Mouse (Mus musculus) ES-Bruce4 (cell line): ENCODE data around the gene Zfp800.

ENCODE experiments used
- CTCF ChIP-seq: IDR thresholded peaks from one replicate; pipeline ENCODE4 v1.8.1; 2011; ENCODE audit warnings: low read depth, low read length
- EP300 ChIP-seq: IDR thresholded peaks from 2 replicates; pipeline ENCODE4 v1.6.1; 2011; ENCODE audit warnings: low read depth, low read length; ENCODE audit not compliant: insufficient read depth
- POLR2A ChIP-seq: IDR thresholded peaks from one replicate; pipeline ENCODE4 v1.8.1; 2011; ENCODE audit warnings: low read length; ENCODE audit not compliant: insufficient read depth

DNA sequence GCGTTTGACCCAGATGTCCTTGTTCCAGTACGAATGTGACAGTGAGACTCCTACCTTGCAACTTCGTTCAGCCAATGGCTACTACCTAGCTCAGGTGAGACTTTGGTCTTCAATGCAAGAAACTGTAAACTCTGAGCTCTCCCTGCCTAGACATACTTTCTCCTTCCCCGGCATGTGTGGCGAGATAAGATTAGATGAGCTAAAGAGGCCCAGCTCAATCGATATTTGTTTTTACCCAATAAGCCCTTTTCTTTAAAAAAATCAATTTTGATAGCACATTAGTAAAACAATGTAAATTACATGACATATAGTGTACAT lies 33.7 kb upstream of the Zfp800 start:
- TF ChIP-seq CTCF (no peak), EP300 (no peak), POLR2A (no peak)
